Mouse (Mus musculus): ENCODE results near the gene Eif3m.

Eif3m gene

DNA sequence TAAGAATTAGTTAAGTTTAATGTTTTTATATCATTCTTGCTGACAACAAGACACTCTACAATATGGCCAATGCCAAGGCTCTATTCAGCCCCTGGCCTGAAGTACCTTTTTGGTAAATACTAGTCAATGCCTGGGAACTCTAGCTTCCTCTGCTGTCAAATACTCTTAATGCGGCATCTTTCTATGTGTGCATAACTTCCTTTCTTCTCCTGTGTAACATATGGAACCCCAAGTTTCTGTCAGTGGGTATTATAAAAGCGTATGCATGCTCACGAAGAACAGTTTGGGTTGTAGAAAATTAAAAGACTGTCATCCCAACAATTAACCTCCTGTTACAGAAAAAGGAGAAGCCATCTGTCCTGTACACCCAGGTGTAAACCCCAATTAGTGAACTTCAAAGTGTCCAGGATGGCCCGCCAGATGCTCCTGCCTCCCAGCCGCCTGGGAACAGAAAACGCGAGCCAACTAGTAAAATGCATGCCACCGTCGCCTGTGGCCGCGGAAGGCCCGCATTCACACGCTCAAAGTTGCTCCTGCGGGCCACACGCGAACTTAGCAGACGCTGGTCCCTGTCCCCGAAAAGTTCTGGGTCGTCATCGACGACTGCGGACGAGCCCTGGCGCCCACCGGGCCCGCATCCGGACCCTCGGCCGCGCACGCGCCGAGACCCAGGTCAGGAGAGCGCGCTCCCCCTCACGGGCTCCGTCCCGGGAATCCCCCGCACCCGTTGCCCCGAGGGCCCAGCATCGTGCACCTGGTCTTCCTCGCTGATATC lies 501 bp downstream of the Eif3m start:
- DNase-seq (ENCODE audit: low read depth, low spot score) = peak; percentile 13

DNA sequence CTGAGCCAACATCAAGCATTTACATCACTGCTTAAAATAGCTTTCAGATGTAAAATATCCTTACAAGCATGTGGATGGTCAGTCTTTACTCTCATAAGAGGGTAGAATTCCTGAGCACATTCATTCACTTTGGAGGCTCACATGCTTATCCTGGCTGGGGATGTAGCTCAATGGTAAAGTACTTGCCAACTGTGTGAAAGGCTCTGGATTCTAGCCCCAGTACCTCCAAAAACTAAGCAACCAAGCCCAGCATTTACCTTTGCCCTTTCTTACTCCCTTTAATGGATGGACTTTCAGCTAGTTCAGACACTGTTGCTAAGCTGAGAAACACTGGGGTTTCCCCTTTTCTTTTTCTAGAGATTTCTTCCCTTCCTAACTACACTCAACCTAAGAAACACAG lies 9.6 kb downstream of the Eif3m start:
- DNase-seq (ENCODE audit: low read depth, low spot score) = no peak

DNA sequence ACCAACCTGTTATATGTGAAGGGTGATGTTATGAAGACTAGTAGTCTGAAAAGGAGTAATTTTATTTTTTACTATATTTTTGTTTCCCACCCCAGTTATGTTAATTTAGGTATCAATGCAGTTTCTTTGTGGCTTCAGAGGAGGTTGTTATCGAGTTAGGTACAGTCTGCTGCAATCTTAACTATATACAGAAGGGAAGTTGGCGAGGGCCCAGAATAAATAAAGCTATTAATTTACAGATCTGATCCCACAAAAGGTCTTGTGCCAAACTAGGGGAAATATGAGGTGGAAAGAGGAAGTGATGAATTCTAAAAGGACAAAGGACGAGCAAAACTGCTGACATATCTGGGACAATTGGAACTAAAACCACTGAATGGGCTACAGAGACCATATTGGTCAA lies 20.7 kb downstream of the Eif3m start:
- no peak for DNase-seq (ENCODE audit: low read depth, low spot score)

GRCm38 (mm10) chr2:104994436-104994835 lies 22.4 kb downstream of the Eif3m start:
- peak; percentile 8 for DNase-seq (ENCODE audit: low read depth, low spot score)

DNA sequence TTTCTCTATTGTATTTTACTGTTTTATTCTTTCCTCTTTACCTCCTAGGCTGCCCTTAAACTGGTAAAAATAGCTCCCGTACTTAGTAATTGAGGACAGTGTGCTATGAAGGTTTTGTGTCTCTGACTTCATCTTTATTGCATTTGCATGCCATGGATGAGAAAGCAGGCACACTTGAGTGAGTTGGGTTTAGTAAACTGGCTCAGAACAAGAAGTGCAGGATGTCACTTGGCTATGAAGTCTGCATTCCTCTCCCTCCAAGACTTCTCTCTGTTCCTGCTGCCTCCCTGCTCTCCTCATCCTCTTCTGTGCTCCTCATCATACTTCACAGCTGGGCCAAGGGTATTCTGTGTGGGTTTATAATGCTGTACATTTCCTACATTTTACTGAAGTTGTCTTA lies 27.9 kb downstream of the Eif3m start:
- no peak for DNase-seq (ENCODE audit: low read depth, low spot score)

GRCm38 (mm10) chr2:104985796-104986195 lies 31.1 kb downstream of the Eif3m start:
- DNase-seq (ENCODE audit: low read depth, low spot score) = no peak

DNA sequence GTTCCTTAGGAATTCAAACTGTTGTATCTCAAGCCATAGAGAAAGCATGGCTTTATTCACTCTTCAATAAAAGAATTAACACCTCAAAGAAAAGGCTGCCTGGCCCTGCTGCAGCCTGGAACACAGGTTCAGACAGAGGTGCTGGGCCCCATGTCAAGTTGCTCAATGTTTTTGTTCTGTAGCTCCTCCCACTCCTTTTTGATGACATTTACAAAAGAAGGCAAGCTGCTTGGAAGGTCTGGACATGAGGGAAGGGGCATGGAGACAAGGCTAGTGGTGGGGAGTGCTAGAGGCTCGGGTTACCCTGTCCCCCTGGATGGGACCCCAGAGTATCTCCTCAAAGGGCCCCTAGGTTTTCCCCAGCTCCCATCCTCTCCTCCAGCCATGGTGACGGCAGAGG lies 35.2 kb downstream of the Eif3m start:
- DNase-seq (ENCODE audit: low read depth, low spot score) = no peak

GRCm38 (mm10) chr2:104964492-104964891 lies 52.4 kb downstream of the Eif3m start:
- DNase-seq (ENCODE audit: low read depth, low spot score) = peak; percentile 54
